Mouse (Mus musculus) bone marrow macrophage, adult 2 months (primary cell): ENCODE measurements around the gene Dmpk. TPM values are rescaled to one million over a fixed set of nuclear protein-coding genes. Genes with fewer than 3 reads are reported as not detected.
A peak's percentile ranks its signal among the peaks of the same experiment; 100 is the strongest.

Experiments
- H3K27ac ChIP-seq: 2 replicates; pipeline ENCODE4 v1.5.1; 2012; ENCODE audit warnings: low read depth, low read length; ENCODE audit not compliant: insufficient read depth
- H3K4me1 ChIP-seq: 2 replicates; pipeline ENCODE4 v1.6.1; 2012; ENCODE audit warnings: low read length; ENCODE audit not compliant: control insufficient read depth, insufficient read depth
- H3K4me3 ChIP-seq: 2 replicates; pipeline ENCODE4 v1.5.1; 2012; ENCODE audit warnings: mild to moderate bottlenecking, low read length, moderate library complexity; ENCODE audit not compliant: insufficient read depth
- CTCF ChIP-seq: IDR thresholded peaks from 2 replicates; pipeline ENCODE4 v1.5.1; 2012; ENCODE audit warnings: low read depth, mild to moderate bottlenecking, low read length, moderate library complexity
- POLR2A ChIP-seq: IDR thresholded peaks from 2 replicates; pipeline ENCODE4 v1.6.1; 2012; ENCODE audit warnings: mild to moderate bottlenecking, low read depth, low read length, borderline replicate concordance
- polyA plus RNA-seq: library from polyadenylated mRNA; stranded (reverse); fragments of >200 nt; gene quantifications from 2 replicates; pipeline ENCODE4 v1.2.4, GENCODE M21; 2012; ENCODE audit not compliant: missing spikeins, insufficient read depth, insufficient read length

Dmpk gene
- polyA plus RNA-seq, 1 experiment, result 4.2 TPM

DNA sequence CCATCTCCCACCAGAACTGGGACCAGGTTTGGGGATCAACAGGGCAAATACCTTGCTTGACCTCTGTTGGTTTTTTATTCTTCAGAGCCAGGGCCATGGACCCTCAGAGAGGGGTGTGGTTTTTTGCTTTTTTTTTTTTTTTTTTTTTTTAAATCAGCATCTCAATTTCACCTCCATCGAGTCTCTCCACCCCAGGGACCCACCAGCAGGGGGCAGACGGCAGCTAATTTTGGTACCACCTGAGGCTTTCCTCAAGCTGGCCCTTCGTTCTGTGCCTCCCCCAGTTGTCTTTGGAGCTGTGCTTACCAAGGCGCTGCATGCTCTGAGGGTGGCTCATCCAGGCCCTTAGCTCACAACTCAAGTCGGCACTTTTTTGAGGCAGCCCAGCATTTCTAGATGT, 53.7 kb downstream of the Dmpk start:
- TF ChIP-seq CTCF (peak; percentile 24; the same call in 1 of the 2 replicates), POLR2A (no peak)
- Histone ChIP-seq H3K4me1 (no peaks in the 10 kb centered on the region), H3K27ac (no peak overlapping the region), H3K4me3 (no peak overlapping the region)

Other genes with a start within 250 kb of the Dmpk start
- 3.2 and 5.7 TPM in 2 replicates for gene Mill2, start 243.9 kb upstream of the Dmpk start, polyA plus RNA-seq
- gene Pglyrp1, start 212.5 kb upstream of the Dmpk start, polyA plus RNA-seq, result not detected in 2 replicates
- gene Ccdc61, start 173.4 kb upstream of the Dmpk start, polyA plus RNA-seq, result 18.1 and 21.2 TPM in 2 replicates
- gene Nova2, start 158.0 kb upstream of the Dmpk start, polyA plus RNA-seq, result 0.12 TPM in 1 of 2 replicates, not detected in the other
- not detected in 2 replicates for gene Nanos2, start 96.4 kb upstream of the Dmpk start, polyA plus RNA-seq
- 1.0 and 1.2 TPM in 2 replicates for gene Mypop, start 92.6 kb upstream of the Dmpk start, polyA plus RNA-seq
- gene Irf2bp1, start 79.8 kb upstream of the Dmpk start, polyA plus RNA-seq, result 16.4 and 17.5 TPM in 2 replicates
- not detected in 2 replicates for gene Foxa3, start 60.3 kb upstream of the Dmpk start, polyA plus RNA-seq
- gene Sympk, start 59.5 kb upstream of the Dmpk start, polyA plus RNA-seq, result 61.9 and 64.4 TPM in 2 replicates
- not detected in 2 replicates for gene Rsph6a, start 29.2 kb upstream of the Dmpk start, polyA plus RNA-seq
- 1.7 and 2.6 TPM in 2 replicates for gene Dmwd, start 7.6 kb upstream of the Dmpk start, polyA plus RNA-seq
- gene Six5, start 10.7 kb downstream of the Dmpk start, polyA plus RNA-seq, result 0.36 and 0.44 TPM in 2 replicates
- not detected in 2 replicates for gene Gm4969, start 34.5 kb downstream of the Dmpk start, polyA plus RNA-seq
- gene Fbxo46, start 36.0 kb downstream of the Dmpk start, polyA plus RNA-seq, result 7.1 and 8.2 TPM in 2 replicates
- 10.4 and 11.8 TPM in 2 replicates for gene Qpctl, start 65.4 kb downstream of the Dmpk start, polyA plus RNA-seq
- 26.4 and 27.9 TPM in 2 replicates for gene Snrpd2, start 65.9 kb downstream of the Dmpk start, polyA plus RNA-seq
- gene Gipr, start 82.3 kb downstream of the Dmpk start, polyA plus RNA-seq, result not detected in 2 replicates
- 12.2 and 17.8 TPM in 2 replicates for gene Eml2, start 92.6 kb downstream of the Dmpk start, polyA plus RNA-seq
- not detected in 2 replicates for gene Gpr4, start 128.7 kb downstream of the Dmpk start, polyA plus RNA-seq
- gene Opa3, start 144.5 kb downstream of the Dmpk start, polyA plus RNA-seq, result 20.0 and 22.0 TPM in 2 replicates
- gene Vasp, start 188.0 kb downstream of the Dmpk start, polyA plus RNA-seq, result 178 and 187 TPM in 2 replicates
- gene Ppm1n, start 196.2 kb downstream of the Dmpk start, polyA plus RNA-seq, result 0.93 and 4.2 TPM in 2 replicates
- 1.4 and 2.0 TPM in 2 replicates for gene Rtn2, start 198.8 kb downstream of the Dmpk start, polyA plus RNA-seq
- 0.68 TPM in 1 of 2 replicates, not detected in the other for gene Fosb, start 226.2 kb downstream of the Dmpk start, polyA plus RNA-seq